Mouse (Mus musculus): ENCODE measurements at regions not wholly inside any gene's neighbourhood (a gene's known extent, or its start where the extent isn't known, plus 50 kb on each side); places are given as distances from the start of the nearest gene placed in this dataset.
A peak's percentile ranks its signal among the peaks of the same experiment; 100 is the strongest.

GRCm38 (mm10) chr13:37476256-37477053 lies 131.4 kb downstream of the Ly86 start:
- in situ Hi-C loops (cut with MboI; ENCODE audit: low pct_ligation_motif_present, low pct_unique_long_range_greater_than_20kb, low sequenced_read_pairs) = no loop called here

GRCm38 (mm10) chr13:37477342-37477741 lies 132.3 kb downstream of the Ly86 start:
- no peak overlapping the region for H3K4me3 ChIP-seq (replicated peaks in 1 of 3; ENCODE audit: low read depth in 2 of 3, low read length in 2 of 3, poor library complexity in 1 of 3)
- H3K4me2 ChIP-seq (ENCODE audit: insufficient read depth, low read depth, poor library complexity, severe bottlenecking) = peak overlapping the region; percentile 82
- in situ Hi-C loops (cut with MboI; ENCODE audit: low pct_ligation_motif_present, low pct_unique_long_range_greater_than_20kb, low sequenced_read_pairs) = no loop called here
- no peaks in the 10 kb centered on the region for H3K27me3 ChIP-seq (replicated peaks)
- dilution Hi-C loops (cut with MboI; ENCODE audit: extremely low pct_ligation_motif_present, extremely low pct_unique_long_range_greater_than_20kb, low sequenced_read_pairs) = no loop called here
- TF ChIP-seq SMC3 (IDR thresholded peaks at IDR 0.05; ENCODE audit: low read depth, low read length) (no peak), PAX5 (IDR thresholded peaks at IDR 0.05; ENCODE audit: low read length) (no peak), SIN3A (IDR thresholded peaks at IDR 0.05; ENCODE audit: low read length) (no peak), ELF1 (IDR thresholded peaks at IDR 0.05; ENCODE audit: low read depth, low read length) (no peak), MAX (IDR thresholded peaks at IDR 0.05; ENCODE audit: low read length) (no peak), RAD21 (IDR thresholded peaks at IDR 0.05; ENCODE audit: low read depth, low read length) (no peak), GABPA (IDR thresholded peaks at IDR 0.05; ENCODE audit: insufficient replicate concordance, low read depth, low read length) (no peak), POLR2AphosphoS2 (IDR thresholded peaks at IDR 0.05; ENCODE audit: low read depth, low read length) (no peak), ZKSCAN1 (IDR thresholded peaks at IDR 0.05; ENCODE audit: borderline replicate concordance, low read depth, low read length) (no peak), UBTF (IDR thresholded peaks at IDR 0.05; ENCODE audit: low read depth, low read length) (no peak), E2F4 (IDR thresholded peaks at IDR 0.05; ENCODE audit: insufficient replicate concordance, low read depth, low read length) (no peak), KAT2A (IDR thresholded peaks at IDR 0.05; ENCODE audit: insufficient replicate concordance, low read length) (no peak), IRF4 (IDR thresholded peaks at IDR 0.05; ENCODE audit: low read depth, low read length) (no peak), HCFC1 (IDR thresholded peaks at IDR 0.05; ENCODE audit: low read depth, low read length) (no peak)
- no peaks in the 10 kb centered on the region for H3K79me2 ChIP-seq (replicated peaks; ENCODE audit: control insufficient read depth, extremely low read depth, insufficient read depth, poor library complexity, severe bottlenecking)
- no peak overlapping the region for H3K9ac ChIP-seq (ENCODE audit: insufficient read depth, low read depth)
- no peak overlapping the region for H3K27ac ChIP-seq (ENCODE audit: insufficient read depth, low read depth)
- 0 out of 4 replicates have a peak, but pooled peaks cover 0 to 2% of the 10 kb centered on the region in 2 experiments for H3K4me1 ChIP-seq (ENCODE audit: control insufficient read depth in 1 of 2, insufficient read depth in 2 of 2)
- H3K9me3 ChIP-seq (replicated peaks; ENCODE audit: low read length) = no peaks in the 10 kb centered on the region
- H3K36me3 ChIP-seq (replicated peaks in 1 of 2; ENCODE audit: control insufficient read depth in 1 of 2, insufficient read depth in 1 of 2, low read length in 1 of 2) = no peaks in the 10 kb centered on the region
- no peak for DNase-seq (ENCODE audit: extremely low read depth)

More at GRCm38 (mm10) chr13:37476256-37477053, 131.4 kb downstream of the Ly86 start:
- H3K4me1 ChIP-seq (ENCODE audit: control insufficient read depth in 1 of 2, insufficient read depth in 2 of 2) = 0 out of 4 replicates have a peak, but pooled peaks cover 0 to 2% of the 10 kb centered on the region in 2 experiments
- no peak for DNase-seq (ENCODE audit: extremely low read depth)
- no peaks in the 10 kb centered on the region for H3K79me2 ChIP-seq (replicated peaks; ENCODE audit: control insufficient read depth, extremely low read depth, insufficient read depth, poor library complexity, severe bottlenecking)
- TF ChIP-seq MAFK (IDR thresholded peaks at IDR 0.05; ENCODE audit: insufficient replicate concordance, low read length) = no peak
- TF ChIP-seq GABPA (IDR thresholded peaks at IDR 0.05; ENCODE audit: insufficient replicate concordance, low read depth, low read length) = no peak
- TF ChIP-seq UBTF (IDR thresholded peaks at IDR 0.05; ENCODE audit: low read depth, low read length) = no peak
- TF ChIP-seq USF2 (conservative IDR thresholded peaks at IDR 0.05; ENCODE audit: low read depth, low read length) = no peak
- no peak for TF ChIP-seq ZNF384 (IDR thresholded peaks at IDR 0.05; ENCODE audit: low read depth, low read length)
- TF ChIP-seq MXI1 (IDR thresholded peaks at IDR 0.05; ENCODE audit: low read depth, low read length) = no peak
- no peak for TF ChIP-seq PAX5 (IDR thresholded peaks at IDR 0.05; ENCODE audit: low read length)
- no peak for TF ChIP-seq SIN3A (IDR thresholded peaks at IDR 0.05; ENCODE audit: low read length)
- no peak for TF ChIP-seq MAX (IDR thresholded peaks at IDR 0.05; ENCODE audit: low read length)
- no peak for TF ChIP-seq RCOR1 (conservative IDR thresholded peaks at IDR 0.05; ENCODE audit: low read depth, low read length)
- TF ChIP-seq NRF1 (IDR thresholded peaks at IDR 0.05; ENCODE audit: low read depth, low read length) = no peak
- no peak for TF ChIP-seq POLR2A (IDR thresholded peaks at IDR 0.05; ENCODE audit: low read depth, low read length)
- TF ChIP-seq IRF4 (IDR thresholded peaks at IDR 0.05; ENCODE audit: low read depth, low read length) = no peak
- TF ChIP-seq CHD2 (IDR thresholded peaks at IDR 0.05; ENCODE audit: low read length) = no peak
- no peak for TF ChIP-seq ZMIZ1 (IDR thresholded peaks at IDR 0.05; ENCODE audit: low read depth, low read length)
- TF ChIP-seq USF1 (IDR thresholded peaks at IDR 0.05; ENCODE audit: low read depth, low read length) = no peak
- TF ChIP-seq CHD1 (IDR thresholded peaks at IDR 0.05; ENCODE audit: low read depth, low read length) = no peak
- no peak for TF ChIP-seq EP300 (IDR thresholded peaks at IDR 0.05; ENCODE audit: low read length)
- TF ChIP-seq CTCF (conservative IDR thresholded peaks at IDR 0.05 in 1 of 2, IDR thresholded peaks at IDR 0.05 in 1 of 2; ENCODE audit: low read depth in 2 of 2, low read length in 2 of 2) = no peak
- no peak for TF ChIP-seq ZKSCAN1 (IDR thresholded peaks at IDR 0.05; ENCODE audit: borderline replicate concordance, low read depth, low read length)
- H3K4me2 ChIP-seq (ENCODE audit: insufficient read depth, low read depth, poor library complexity, severe bottlenecking) = no peak overlapping the region
- no peak overlapping the region for H3K9ac ChIP-seq (ENCODE audit: insufficient read depth, low read depth)
- H3K27ac ChIP-seq (ENCODE audit: insufficient read depth, low read depth) = no peak overlapping the region
- H3K9me3 ChIP-seq (replicated peaks; ENCODE audit: low read length) = no peaks in the 10 kb centered on the region
- H3K4me3 ChIP-seq (replicated peaks in 1 of 3; ENCODE audit: low read depth in 2 of 3, low read length in 2 of 3, poor library complexity in 1 of 3) = no peak overlapping the region
- no peaks in the 10 kb centered on the region for H3K36me3 ChIP-seq (replicated peaks in 1 of 2; ENCODE audit: control insufficient read depth in 1 of 2, insufficient read depth in 1 of 2, low read length in 1 of 2)
- no peaks in the 10 kb centered on the region for H3K27me3 ChIP-seq (replicated peaks)
- dilution Hi-C loops (cut with MboI; ENCODE audit: extremely low pct_ligation_motif_present, extremely low pct_unique_long_range_greater_than_20kb, low sequenced_read_pairs) = no loop called here
